Mouse (Mus musculus) layer of hippocampus, postnatal 36 days (tissue): ENCODE measurements around the gene Tspan17. TPM values are rescaled to one million over a fixed set of nuclear protein-coding genes. Genes with fewer than 3 reads are reported as not detected.

Experiments used
- DNase-seq, 2 experiments: peaks; one replicate each; pipeline ENCODE4 v3.0.0; 2022
- total RNA-seq, 2 experiments: library from RNA; stranded (reverse); gene quantifications; 2 replicates each; pipeline ENCODE4 v1.2.3; 2021

Tspan17 gene
- 100 to 1,000 TPM in 1 of 2 experiments, 10 to 100 TPM in 1; 83.4 to 109 TPM for total RNA-seq

GRCm38 (mm10) chr13:54788740-54789560, at the start of gene Tspan17:
Gene Tspan17, plus strand, starts transcription at chr13:54789377.
- peak; percentile 93 for DNase-seq

- no peak for DNase-seq
Measured at GRCm38 (mm10) chr13:54746110-54746509, 43.1 kb upstream of the Tspan17 start.

GRCm38 (mm10) chr13:54746896-54747295, 42.3 kb upstream of the Tspan17 start:
- DNase-seq = no peak

DNA sequence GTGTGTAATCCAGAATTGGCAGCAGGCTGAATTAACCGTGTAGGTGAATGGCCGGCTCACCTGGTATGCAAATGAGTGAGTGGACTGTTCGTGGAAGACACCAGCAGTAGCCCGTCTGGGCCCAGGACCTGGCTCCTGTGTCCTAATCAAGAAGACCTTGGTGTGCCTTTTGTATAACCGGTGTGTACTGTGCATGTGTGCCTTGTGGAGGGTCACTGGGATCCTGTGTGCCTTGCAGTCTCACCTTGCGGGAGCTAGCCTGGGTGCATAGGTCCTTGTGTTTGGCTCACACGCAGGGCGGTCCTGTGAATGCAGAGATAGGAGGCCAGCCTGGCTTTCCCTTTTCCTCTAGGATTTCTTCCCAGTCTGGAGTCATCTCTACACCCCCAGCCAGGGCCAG, 41.0 kb upstream of the Tspan17 start:
- DNase-seq = no peak

GRCm38 (mm10) chr13:54748721-54749060, 40.5 kb upstream of the Tspan17 start:
- DNase-seq = no peak

DNA sequence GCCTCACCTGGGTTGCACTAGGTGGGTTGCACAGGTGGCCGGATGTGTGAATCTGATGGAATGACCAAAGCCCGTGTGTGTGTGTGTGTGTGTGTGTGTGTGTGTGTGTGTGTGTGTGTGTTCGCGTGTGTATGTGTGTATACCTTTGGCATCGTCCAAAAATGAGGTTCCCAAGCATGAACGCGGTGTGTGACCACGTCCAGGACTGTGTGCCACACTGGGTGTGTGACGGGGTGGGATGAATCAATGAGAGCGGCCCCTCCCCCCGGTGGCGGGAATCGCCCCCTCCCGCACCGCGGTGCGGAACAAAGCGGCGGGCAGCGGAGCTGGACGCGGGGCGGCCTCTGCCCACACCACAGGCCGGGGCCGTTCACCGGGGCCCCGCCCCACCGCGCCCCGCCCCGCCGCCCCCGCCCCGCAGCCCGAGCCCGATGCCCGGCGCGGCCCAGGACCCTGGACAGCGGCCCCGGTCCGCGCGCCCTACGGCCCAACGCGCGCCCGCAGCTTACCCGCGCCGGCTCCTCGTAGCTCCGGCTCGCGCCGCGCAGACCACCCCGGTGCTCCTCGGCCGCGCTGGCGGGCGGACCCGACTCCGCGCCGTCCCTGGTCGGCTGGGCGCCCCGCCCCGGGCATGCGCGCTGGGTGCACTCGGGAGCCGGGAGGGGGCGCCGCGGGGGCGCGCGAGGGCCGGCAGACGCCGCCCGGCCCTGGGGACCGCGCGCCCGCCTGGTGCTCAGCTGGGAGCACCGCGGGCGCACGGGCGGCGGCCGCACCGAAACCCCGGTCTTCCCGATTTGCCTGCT, 39.9 kb upstream of the Tspan17 start:
- DNase-seq = peak; percentile 70 to 73

DNA sequence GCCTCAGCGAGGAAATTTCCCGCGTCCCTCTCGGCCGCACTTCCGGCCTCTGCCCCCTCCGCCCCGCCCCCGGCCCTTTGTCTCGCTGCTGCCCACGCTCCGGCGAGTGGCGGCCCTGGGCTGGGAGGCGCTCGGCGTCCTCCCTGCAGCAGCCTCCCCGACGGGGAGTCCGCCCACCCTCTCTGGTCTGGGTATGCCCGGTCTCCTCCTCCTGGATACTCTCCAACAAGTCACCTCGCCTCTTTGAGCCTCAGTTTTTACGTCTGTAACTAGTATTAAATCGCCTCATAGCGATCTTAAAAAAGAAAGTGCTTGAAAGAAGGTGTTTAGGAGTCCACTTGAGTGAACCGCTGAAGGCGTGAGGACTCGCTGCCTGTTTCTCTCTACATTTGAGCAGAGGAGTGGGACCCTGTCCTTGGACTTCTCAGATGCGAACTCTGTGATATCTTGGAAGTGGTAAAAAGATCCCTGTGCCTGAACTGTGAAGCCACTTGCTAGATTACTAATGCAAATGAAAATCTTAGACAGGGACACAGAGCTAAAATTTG, 39.2 kb upstream of the Tspan17 start, which contains the start of gene Gprin1:
TSS of gene Gprin1 (minus strand) at position 11 of the 548 bp plus-strand sequence.
- no peak for DNase-seq

DNA sequence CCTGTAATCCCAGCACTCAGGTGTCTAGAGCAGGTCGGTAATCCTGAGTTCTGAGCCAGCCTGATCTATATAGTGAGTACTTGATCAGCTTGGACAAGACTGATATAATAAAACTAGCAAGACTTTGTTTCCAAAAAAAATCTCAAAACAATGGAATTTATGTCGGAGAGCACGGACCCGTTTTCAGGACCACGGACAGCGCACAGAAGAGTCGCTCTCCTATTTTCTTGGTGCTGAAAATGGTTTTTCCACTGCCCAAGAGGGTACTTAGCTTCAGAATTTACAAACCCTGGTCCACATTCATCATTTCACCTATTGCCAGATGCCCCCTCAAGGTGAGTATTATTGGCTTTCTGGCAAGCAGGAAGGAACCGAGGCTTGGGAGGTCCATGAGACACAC, 38.5 kb upstream of the Tspan17 start:
- DNase-seq = no peak

GRCm38 (mm10) chr13:54752656-54753055, 36.5 kb upstream of the Tspan17 start:
- peak; percentile 87 to 90 for DNase-seq

DNA sequence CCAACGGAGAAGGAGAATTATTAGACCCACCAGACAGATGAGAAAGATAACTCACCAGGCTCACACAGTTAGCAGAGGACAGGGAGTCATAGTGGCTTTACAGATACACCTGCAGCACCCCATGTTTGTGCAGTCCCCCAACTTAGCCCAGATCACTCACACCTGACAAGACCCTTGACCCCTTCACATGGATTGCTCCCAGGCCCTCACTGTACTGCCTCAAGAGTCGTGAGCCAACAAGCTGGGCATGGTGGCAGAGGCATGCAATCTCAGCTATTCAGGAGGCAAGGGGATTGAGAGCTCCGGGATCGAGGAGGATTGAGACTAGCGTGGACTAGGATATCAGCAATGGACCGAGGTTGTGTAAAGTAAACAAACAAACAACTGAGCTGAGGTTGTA, 35.4 kb upstream of the Tspan17 start:
- no peak for DNase-seq

DNA sequence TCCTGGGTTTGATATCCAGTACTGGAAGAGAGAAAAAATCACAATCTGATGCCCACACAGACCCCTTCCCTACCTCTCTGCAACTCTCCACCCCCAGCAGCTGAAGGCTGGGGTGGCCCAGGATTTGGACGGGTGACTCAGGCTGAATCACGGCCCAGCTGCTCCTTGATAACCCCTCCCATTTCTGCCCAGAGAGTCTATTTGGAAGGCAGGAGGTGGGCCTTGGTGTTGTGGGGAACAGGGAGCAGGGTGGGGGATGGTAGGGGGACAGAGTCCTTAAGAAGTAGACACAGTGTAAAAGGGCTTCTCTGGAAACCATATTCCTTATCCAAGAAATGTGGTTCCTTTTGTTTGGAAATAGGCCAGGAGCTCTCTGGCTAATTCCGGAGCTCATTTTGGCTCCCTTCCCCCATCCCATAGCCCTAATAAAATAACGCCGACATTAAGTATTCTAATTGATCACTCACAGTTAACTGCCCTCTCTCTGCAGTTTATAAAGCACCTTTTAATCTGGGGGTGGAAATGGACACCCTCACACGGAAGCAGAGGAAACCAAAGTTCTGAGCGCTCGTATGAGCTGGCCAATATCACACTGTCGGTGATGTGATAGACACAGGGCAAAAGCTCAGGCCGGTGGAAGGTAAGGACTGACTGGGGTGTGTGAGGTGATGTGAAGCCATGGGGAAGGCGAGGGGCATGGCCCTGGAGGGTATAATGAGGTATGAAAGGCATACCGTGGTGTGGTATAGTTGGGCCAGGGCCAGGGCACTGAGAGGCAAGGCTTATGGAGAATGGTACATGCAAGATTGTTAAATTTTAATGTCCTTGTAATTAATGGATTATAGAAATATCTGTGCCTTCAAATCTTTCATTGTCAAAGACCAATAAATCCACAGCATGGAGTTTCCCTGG, 34.8 kb upstream of the Tspan17 start:
- no peak for DNase-seq

- peak in 1 of 2 experiments; percentile 65 for DNase-seq
Measured at GRCm38 (mm10) chr13:54755201-54755830, 33.9 kb upstream of the Tspan17 start.

- no peak for DNase-seq
Measured at GRCm38 (mm10) chr13:54756156-54756712, 32.9 kb upstream of the Tspan17 start.

- DNase-seq = no peak
Measured at GRCm38 (mm10) chr13:54757093-54757830, 31.9 kb upstream of the Tspan17 start.

GRCm38 (mm10) chr13:54758045-54758755, 31.0 kb upstream of the Tspan17 start:
- peak; percentile 85 to 90 for DNase-seq

GRCm38 (mm10) chr13:54758756-54759470, 30.3 kb upstream of the Tspan17 start:
- no peak for DNase-seq

- no peak for DNase-seq
Measured at GRCm38 (mm10) chr13:54759496-54759895, 29.7 kb upstream of the Tspan17 start.

GRCm38 (mm10) chr13:54760164-54760795, 28.9 kb upstream of the Tspan17 start:
- peak; percentile 79 to 80 for DNase-seq

DNA sequence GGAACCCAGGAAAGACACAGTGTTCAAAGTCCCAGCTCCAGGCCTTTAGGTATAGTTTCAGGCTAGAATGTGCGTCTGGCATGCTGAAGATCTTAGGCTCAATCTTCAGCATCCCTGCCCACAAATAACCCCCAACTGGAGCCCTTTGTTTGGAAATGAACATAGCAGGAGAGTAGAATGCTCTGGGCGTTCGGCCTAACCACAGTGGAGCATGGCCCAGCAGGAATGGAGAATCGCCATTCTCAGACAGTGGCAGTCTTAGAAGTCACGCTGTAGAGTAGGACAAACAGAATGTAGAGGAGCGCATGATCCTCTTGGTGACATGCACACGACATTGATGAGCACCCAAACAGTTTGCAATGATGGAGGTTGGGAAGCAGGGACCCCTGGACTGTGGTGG, 28.3 kb upstream of the Tspan17 start:
- no peak for DNase-seq
